Mouse (Mus musculus) spleen, adult 2 months (tissue): ENCODE data around the gene Rbm47.

Experiments
- CTCF ChIP-seq: fragments of 200-500 bp; IDR thresholded peaks from 2 replicates; pipeline ENCODE4 v1.5.1; 2011; ENCODE audit warnings: mild to moderate bottlenecking, inconsistent platforms; ENCODE audit not compliant: insufficient read depth, insufficient read length, insufficient replicate concordance; ENCODE audit errors: extremely low read depth
- POLR2A ChIP-seq: fragments of 200-500 bp; IDR thresholded peaks from 2 replicates; pipeline ENCODE4 v1.6.1; 2011; ENCODE audit warnings: low read depth, low read length, inconsistent platforms

DNA sequence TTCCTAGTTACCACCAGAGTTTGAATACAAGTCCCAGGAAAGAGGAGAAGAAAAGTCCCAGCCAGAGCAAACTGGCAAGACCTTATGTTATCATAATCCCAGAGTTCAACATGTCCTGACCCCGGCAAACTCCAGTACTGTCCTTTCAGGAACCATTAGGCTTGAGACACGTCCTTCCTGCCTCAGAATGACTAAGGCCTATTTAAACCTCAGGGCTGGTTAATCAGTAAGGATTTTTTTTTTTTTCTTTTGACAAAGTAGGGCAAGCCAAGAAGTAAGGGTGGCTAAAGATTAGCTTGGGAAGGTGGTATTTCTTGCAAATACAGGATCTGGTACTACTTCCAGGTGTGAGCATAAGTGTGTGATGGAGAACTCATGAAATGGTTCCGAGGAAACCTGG is 158.9 kb downstream of the Rbm47 start:
- TF ChIP-seq POLR2A = no peak
- no peak for TF ChIP-seq CTCF
